Mouse (Mus musculus) hindbrain, embryonic 16.5 days (tissue): ENCODE data around the gene Rcbtb2. TPM values are rescaled to one million over a fixed set of nuclear protein-coding genes. Genes with fewer than 3 reads are reported as not detected.

Experiments used
- ATAC-seq: fragments of 200-750 bp; cut with Nextera tagmentation; 2 replicates; pipeline ENCODE4 v1.8.0; 2017; ENCODE audit warnings: moderate TSS enrichment, moderate library complexity
- H3K27ac ChIP-seq: fragments of 300-500 bp; sonication (generic); 2 replicates; pipeline ENCODE4 v1.5.1; 2014; ENCODE audit warnings: low read depth, mild to moderate bottlenecking, control low read depth, low read length, moderate library complexity
- H3K27me3 ChIP-seq: fragments of 300-500 bp; sonication (generic); replicated peaks from 2 replicates; pipeline ENCODE4 v1.6.1; 2014; ENCODE audit warnings: low read length; ENCODE audit not compliant: control insufficient read depth, insufficient read depth
- H3K36me3 ChIP-seq: fragments of 300-500 bp; sonication (generic); 2 replicates; pipeline ENCODE4 v1.6.1; 2014; ENCODE audit warnings: mild to moderate bottlenecking, low read length, moderate library complexity, mixed read lengths; ENCODE audit not compliant: control insufficient read depth, insufficient read depth
- H3K4me1 ChIP-seq: fragments of 300-500 bp; sonication (generic); 2 replicates; pipeline ENCODE4 v1.6.1; 2014; ENCODE audit warnings: low read depth, low read length; ENCODE audit not compliant: control insufficient read depth, insufficient read depth
- H3K4me2 ChIP-seq: fragments of 300-500 bp; sonication (generic); 2 replicates; pipeline ENCODE4 v1.6.1; 2014; ENCODE audit warnings: mild to moderate bottlenecking, low read length, control low read depth, moderate library complexity
- H3K4me3 ChIP-seq: fragments of 300-500 bp; sonication (generic); 2 replicates; pipeline ENCODE4 v1.5.1; 2014; ENCODE audit warnings: mild to moderate bottlenecking, low read length, control low read depth, moderate library complexity
- H3K9ac ChIP-seq: fragments of 300-500 bp; sonication (generic); 2 replicates; pipeline ENCODE4 v1.6.1; 2014; ENCODE audit warnings: low read depth, mild to moderate bottlenecking, control low read depth, low read length, moderate library complexity
- H3K9me3 ChIP-seq: fragments of 300-500 bp; sonication (generic); 2 replicates; pipeline ENCODE4 v1.6.1; 2014; ENCODE audit warnings: mild to moderate bottlenecking, low read length, moderate library complexity; ENCODE audit not compliant: control insufficient read depth
- whole genome bisulfite sequencing: fragments of 180-500 bp; shearing (Covaris S2); extraction: QIAGEN DNeasy Blood & Tissue Kit; methylation state at CpG from one replicate; pipeline ENCODE4 v1.1.7; 2014; 5-methylcytosine and 5-hydroxymethylcytosine counted together
- polyA plus RNA-seq: library from polyadenylated mRNA; unstranded; fragments of >200 nt; fragmentation: Nextera tagmentation; extraction: Ambion mirVana; gene quantifications from 2 replicates; pipeline ENCODE4 v1.2.1, GENCODE M21; 2015

Rcbtb2 gene
- polyA plus RNA-seq, 1 experiment from 2014 or later, result 63.8 TPM

DNA sequence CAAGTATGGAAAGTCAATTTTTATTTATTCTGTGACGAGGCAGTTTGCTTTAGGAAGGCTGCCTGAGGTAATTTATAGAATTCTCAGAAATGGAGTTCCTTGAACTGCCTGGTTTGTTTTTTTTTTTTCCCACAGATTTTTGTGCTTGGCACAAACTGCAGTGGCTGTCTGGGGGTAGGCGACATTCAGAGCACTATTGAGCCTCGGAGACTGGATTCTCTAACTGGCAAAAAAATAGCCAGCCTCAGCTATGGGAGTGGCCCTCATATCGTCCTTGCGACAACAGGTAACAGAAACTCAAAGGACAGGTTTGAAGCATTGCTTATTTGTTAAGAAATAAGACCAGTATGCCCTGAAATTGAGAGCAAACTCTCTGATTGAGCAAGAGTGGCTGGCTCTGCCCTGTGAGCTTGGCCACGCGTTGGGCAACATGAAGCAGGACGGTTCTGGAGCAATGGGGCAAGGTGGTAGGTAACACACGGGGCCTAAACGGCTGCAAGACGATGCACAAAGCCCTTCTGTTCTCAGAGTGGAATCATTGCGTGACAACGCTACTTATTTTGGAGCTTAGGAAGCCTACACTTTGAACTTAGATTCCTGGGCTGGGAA, 39.5 kb downstream of the Rcbtb2 start:
- no peak for ATAC-seq
- peaks cover 28% of the 10 kb centered on the region for H3K36me3 ChIP-seq
- H3K4me3 ChIP-seq, result no peak overlapping the region
- no peaks in the 10 kb centered on the region for H3K9me3 ChIP-seq
- no peak overlapping the region for H3K4me2 ChIP-seq
- WGBS, result 87% methylated on average over 13 of the region's 13 CpGs
- H3K9ac ChIP-seq, result no peak overlapping the region
- no peaks in the 10 kb centered on the region for H3K4me1 ChIP-seq
- H3K27ac ChIP-seq, result no peak overlapping the region
- H3K27me3 ChIP-seq, result no peaks in the 10 kb centered on the region

DNA sequence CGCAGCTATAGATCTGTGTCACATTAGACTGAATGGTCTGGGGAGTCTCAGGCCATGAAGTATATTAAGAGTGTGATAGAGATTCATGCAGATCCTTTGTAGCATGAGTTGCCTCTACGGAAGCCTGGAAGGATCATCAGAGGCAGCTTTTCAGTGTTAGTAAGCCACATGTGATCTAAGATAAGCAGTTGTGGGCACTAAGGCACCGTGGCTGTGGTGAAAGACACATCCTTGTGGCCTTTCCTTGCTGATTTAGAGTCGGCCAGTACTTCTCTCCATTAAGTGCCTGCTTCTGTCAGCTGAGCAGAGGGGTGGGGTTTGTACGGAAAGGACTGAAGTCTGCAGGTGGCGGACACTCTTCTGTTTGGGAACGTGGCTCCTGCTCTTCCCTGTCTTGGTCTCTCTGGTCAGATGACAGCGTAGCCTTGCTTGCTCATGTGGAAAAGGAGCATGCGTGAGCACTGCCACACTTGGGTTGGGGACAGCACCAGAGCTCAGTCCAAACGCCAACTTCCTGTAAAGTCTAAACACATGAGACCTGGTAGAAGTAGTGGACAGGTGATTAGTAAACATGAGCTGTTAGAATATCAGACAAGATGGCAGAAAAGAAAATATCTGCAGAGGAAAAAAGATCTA, 40.6 kb downstream of the Rcbtb2 start:
- H3K9me3 ChIP-seq, result no peaks in the 10 kb centered on the region
- no peak overlapping the region for H3K27ac ChIP-seq
- 91% methylated on average over 10 of the region's 10 CpGs for WGBS
- no peak overlapping the region for H3K4me2 ChIP-seq
- no peak overlapping the region for H3K9ac ChIP-seq
- H3K27me3 ChIP-seq, result no peaks in the 10 kb centered on the region
- H3K36me3 ChIP-seq, result peaks cover 32% of the 10 kb centered on the region
- no peak overlapping the region for H3K4me3 ChIP-seq
- no peaks in the 10 kb centered on the region for H3K4me1 ChIP-seq
- ATAC-seq, result no peak

DNA sequence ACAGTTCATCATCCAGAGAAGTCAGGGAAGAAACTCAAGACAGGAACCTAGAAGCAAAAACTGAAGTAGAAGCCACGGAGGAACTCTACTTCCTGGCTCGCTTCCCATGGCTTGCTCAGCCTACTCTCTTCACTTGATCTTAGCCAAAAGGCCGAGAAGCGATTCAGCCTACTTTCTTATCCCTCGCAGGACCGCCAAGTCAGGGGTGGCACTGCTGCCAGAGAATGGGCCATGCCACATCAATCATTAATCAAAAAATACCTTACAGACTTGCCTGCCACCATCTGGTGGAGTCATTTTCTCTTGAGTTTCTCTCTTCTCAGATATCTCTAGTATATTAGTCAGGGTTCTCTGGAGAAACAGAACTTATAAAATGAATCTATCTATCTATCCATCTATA, 42.3 kb downstream of the Rcbtb2 start:
- no peak for ATAC-seq
- Histone ChIP-seq H3K9me3 (no peaks in the 10 kb centered on the region), H3K9ac (no peak overlapping the region), H3K27ac (no peak overlapping the region), H3K27me3 (no peaks in the 10 kb centered on the region), H3K4me2 (no peak overlapping the region), H3K36me3 (peaks cover 32% of the 10 kb centered on the region), H3K4me1 (no peaks in the 10 kb centered on the region), H3K4me3 (no peak overlapping the region)
- WGBS, result 94% methylated on average over 6 of the region's 6 CpGs

DNA sequence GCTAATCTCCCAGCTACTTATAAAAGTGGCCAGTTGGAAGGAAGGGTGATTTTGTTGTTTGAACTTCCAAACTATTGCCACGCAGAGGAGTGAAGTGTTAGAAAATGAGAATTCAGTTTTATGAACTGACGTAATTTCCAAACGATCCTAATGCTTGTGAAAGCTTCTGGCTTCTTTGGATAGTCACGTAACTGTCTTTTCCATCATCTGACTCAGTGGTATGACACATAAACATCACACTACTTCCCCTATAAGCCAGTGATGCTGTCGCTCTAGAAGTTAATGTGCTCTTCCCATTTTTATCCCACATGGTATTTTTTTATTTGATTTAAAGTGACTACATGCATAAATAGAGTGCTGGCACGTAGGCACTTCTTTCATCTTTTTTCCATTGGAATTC, 45.8 kb downstream of the Rcbtb2 start:
- H3K9ac ChIP-seq, result no peak overlapping the region
- no peaks in the 10 kb centered on the region for H3K9me3 ChIP-seq
- H3K27ac ChIP-seq, result no peak overlapping the region
- no peak overlapping the region for H3K4me2 ChIP-seq
- H3K4me1 ChIP-seq, result no peaks in the 10 kb centered on the region; the same call in 1 of the 2 replicates
- H3K4me3 ChIP-seq, result no peak overlapping the region
- H3K36me3 ChIP-seq, result peaks cover 21% of the 10 kb centered on the region
- WGBS, result 95% methylated on average over 6 of the region's 6 CpGs
- no peak for ATAC-seq
- H3K27me3 ChIP-seq, result no peaks in the 10 kb centered on the region

DNA sequence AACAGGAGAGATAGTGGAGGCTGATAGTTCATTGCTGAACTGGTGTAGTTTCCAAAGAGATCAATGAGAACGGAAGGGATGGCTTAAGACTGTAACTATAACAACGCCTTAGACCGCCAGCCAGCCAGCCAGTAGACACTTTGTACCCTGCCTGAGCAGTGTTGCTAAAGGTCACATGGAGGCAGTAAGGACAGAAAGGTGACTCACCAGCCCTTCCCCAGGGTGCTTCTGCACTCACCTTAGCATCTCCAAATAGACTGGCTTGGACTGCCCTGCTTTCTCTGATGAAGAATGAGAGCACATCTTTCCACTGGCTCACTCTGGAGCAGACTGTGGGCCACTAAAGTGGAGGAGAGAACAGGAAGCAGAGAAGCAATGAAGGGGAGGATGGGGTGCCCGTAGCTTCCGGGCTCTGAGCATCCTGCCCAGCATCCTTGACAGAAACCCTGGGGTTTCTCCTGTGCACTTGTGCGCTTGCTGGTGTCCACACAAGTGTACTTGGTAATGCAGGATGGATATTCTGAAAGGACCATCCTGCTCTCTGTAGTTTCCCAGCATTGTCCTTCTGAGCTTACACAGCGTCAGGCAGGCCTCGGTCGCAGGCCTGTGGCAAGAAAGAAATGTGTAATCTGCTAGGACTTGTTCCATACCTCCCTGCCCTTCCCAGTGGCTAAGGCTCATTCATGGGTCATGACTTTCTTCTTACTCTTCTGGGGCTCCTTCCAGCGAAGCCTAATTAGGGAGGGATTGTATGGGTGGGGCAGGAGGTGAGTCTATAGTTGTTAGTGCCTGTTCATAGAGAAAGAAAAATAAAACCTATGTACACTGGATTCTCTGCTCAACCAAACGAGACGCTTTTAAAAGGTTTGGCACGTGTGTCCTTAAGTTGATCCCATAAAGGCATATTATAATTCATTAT, 47.3 kb downstream of the Rcbtb2 start:
- H3K9ac ChIP-seq, result no peak overlapping the region
- H3K27ac ChIP-seq, result no peak overlapping the region
- WGBS, result 88% methylated on average over 13 of the region's 13 CpGs
- ATAC-seq, result no peak
- no peaks in the 10 kb centered on the region for H3K27me3 ChIP-seq
- H3K36me3 ChIP-seq, result peaks cover 11% of the 10 kb centered on the region; the same call in 1 of the 2 replicates
- no peak overlapping the region for H3K4me3 ChIP-seq
- no peak overlapping the region for H3K4me2 ChIP-seq
- no peaks in the 10 kb centered on the region for H3K9me3 ChIP-seq
- no peaks in the 10 kb centered on the region; the same call in 1 of the 2 replicates for H3K4me1 ChIP-seq

DNA sequence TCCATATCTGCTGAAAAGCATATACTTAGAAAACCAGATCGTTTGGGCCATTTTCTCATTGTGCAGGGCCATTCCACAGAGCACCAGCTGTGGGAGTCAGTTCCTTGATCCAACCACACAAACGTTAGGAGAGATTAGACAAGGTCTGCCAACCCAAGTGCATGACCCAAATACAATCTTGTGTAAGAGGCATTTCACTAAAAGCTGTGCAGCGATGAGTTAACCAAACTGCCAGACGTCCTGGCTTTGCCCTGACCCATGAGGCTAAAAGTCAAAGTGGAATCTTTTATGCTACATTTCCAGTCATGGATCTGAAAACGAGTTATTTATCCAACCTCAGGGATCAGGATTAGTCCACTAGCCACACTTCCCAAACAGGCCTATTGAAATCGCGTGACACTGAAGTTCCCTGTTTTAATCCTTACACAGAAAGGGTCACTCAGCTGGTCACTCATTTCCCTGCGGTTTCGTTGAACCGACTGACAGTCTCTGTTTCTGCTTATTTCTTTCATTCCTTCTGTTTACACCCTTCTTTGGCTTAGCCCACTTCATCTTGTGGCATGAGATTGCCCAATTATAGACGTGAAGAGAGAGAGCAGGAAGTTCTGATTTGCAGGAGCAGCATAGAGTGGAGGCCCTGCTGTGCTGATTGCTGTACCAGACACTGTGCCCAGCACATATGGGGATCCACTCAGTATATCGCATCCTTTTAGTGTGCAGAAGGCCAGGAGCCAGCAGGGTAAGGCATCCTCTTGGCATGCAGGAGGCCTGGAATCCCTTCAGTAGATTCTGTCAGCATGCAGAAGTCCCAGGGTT, 49.6 kb downstream of the Rcbtb2 start:
- WGBS, result 70% methylated on average over 12 of the region's 12 CpGs
- Histone ChIP-seq H3K27ac (no peak overlapping the region), H3K9me3 (no peaks in the 10 kb centered on the region), H3K4me2 (no peak overlapping the region), H3K4me1 (no peaks in the 10 kb centered on the region; the same call in 1 of the 2 replicates), H3K27me3 (no peaks in the 10 kb centered on the region), H3K4me3 (no peak overlapping the region), H3K36me3 (peaks cover 9% of the 10 kb centered on the region), H3K9ac (no peak overlapping the region)
- ATAC-seq, result peak; percentile 59; the same call in 1 of the 2 replicates

DNA sequence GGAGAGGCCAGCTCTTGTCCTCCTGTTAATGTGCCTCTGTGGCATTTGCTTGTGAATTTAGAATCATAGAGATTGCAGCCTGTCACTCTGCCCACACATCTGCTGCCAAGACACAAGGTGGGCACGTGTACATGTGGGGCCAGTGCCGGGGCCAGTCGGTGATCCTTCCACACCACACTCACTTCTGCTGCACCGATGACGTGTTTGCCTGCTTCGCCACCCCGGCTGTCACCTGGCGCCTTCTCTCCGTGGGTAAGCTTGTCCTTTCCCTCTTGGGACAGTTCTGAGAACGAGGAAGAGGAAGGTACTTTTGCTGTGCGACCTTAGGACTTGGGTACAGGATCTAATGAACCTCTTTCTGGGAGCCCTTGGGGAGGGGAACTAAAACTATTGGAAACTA, 50.8 kb downstream of the Rcbtb2 start:
- peaks cover 6% of the 10 kb centered on the region for H3K36me3 ChIP-seq
- H3K4me2 ChIP-seq, result no peak overlapping the region
- 93% methylated on average over 11 of the region's 11 CpGs for WGBS
- no peaks in the 10 kb centered on the region; the same call in 1 of the 2 replicates for H3K4me1 ChIP-seq
- no peak overlapping the region for H3K9ac ChIP-seq
- no peak overlapping the region for H3K4me3 ChIP-seq
- no peak for ATAC-seq
- H3K27ac ChIP-seq, result no peak overlapping the region
- H3K27me3 ChIP-seq, result no peaks in the 10 kb centered on the region
- no peaks in the 10 kb centered on the region for H3K9me3 ChIP-seq

DNA sequence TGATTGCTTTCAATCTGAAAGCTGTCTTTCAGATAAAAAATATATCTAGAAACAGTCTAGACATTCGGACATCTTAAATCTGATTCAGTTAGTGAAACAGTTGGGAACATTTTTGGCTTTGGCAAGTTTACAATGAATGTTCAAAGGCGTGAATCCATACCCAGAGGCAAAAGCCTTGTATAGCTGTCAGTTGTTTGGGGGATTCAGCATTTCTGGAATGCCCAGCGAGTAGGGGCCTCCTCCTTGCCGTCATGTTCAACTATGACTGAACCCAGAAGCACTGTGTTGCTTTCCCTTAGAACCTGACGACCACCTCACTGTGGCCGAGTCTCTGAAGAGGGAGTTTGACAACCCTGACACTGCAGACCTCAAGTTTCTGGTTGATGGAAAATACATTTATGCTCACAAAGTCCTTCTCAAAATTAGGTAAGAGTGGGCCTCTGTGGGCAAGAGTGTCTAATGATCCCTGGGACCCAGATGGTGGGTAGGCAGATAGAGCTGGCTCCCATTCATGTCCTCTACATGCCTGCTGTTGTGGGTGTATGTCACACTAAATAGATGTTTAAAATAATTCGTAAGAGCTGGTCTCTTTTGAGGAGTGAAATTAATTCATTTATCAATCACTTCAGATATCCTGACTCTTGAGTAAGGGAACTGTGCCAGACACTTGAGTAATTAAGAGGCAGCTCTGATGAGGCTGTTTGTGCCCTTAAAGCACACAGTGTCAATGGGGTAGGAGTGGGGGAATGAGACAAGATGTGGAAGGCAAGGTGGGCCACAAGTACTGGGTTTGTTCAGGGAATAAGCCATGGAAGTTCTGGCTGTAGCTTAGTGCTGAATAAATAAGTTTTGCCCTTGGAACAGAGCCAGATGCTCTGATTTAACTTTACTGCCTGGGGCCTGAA, 51.5 kb downstream of the Rcbtb2 start:
- ATAC-seq, result no peak; the same call in 1 of the 2 replicates
- no peak overlapping the region for H3K9ac ChIP-seq

More for the DNA sequence above, 51.5 kb downstream of the Rcbtb2 start:
- 68% methylated on average over 7 of the region's 7 CpGs for WGBS
- peaks cover 6% of the 10 kb centered on the region for H3K36me3 ChIP-seq
- no peaks in the 10 kb centered on the region for H3K9me3 ChIP-seq
- no peaks in the 10 kb centered on the region for H3K27me3 ChIP-seq
- no peak overlapping the region for H3K4me3 ChIP-seq
- H3K27ac ChIP-seq, result no peak overlapping the region
- H3K4me2 ChIP-seq, result no peak overlapping the region
- H3K4me1 ChIP-seq, result no peaks in the 10 kb centered on the region; the same call in 1 of the 2 replicates
